Mouse (Mus musculus): ENCODE results near the gene Cd69. TPM values are rescaled to one million over a fixed set of nuclear protein-coding genes. Genes with fewer than 3 reads are reported as not detected.

Gene Cd69
- polyA plus RNA-seq, 1 experiment = 0.07 TPM

DNA sequence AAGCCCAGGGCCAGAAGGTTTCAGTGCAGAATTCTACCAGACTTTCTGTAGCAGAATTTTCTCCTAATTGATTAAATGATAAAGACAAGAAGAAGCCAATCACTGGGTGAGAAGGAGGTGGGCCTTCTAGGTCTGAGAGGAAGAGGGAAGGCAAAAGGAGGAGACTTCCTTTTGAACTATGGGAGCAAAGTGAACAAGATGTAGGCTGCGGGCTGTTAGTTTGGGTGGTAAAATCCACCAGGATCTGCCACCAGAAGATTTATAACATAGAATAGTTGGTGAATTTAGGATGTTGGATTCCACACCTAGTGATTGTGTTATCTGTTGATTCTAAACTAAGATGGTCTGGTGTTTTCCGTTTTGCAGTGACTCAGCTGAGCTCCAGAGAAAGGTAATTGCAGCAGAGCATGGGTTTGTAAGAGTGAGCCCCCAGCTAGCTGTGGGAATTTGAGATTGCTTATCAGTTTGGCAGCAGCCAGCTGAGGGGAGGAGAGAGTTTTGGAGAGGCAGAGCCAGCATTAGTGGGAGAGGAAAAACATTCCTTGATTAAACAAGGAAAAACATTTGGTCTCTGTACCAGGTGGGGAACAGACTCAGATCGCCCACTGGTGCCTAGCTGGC lies 55.2 kb downstream of the Cd69 start:
- Histone ChIP-seq H3K4me1 (ENCODE audit: control insufficient read depth, insufficient read depth, low read length) (no peaks in the 10 kb centered on the region), H3K4me3 (replicated peaks; ENCODE audit: insufficient read depth, low read depth, low read length) (no peak overlapping the region), H3K27me3 (ENCODE audit: control insufficient read depth, insufficient read depth, low read length) (no peaks in the 10 kb centered on the region), H3K27ac (ENCODE audit: insufficient read depth, low read length) (no peak overlapping the region)
- WGBS = 81% methylated on average over 3 of the region's 3 CpGs
- no peak for DNase-seq
- TF ChIP-seq POLR2A (IDR thresholded peaks at IDR 0.05; ENCODE audit: borderline replicate concordance, insufficient read depth, low read length) (no peak), CTCF (IDR thresholded peaks at IDR 0.05; ENCODE audit: borderline replicate concordance, insufficient read depth, low read depth, low read length) (no peak)

DNA sequence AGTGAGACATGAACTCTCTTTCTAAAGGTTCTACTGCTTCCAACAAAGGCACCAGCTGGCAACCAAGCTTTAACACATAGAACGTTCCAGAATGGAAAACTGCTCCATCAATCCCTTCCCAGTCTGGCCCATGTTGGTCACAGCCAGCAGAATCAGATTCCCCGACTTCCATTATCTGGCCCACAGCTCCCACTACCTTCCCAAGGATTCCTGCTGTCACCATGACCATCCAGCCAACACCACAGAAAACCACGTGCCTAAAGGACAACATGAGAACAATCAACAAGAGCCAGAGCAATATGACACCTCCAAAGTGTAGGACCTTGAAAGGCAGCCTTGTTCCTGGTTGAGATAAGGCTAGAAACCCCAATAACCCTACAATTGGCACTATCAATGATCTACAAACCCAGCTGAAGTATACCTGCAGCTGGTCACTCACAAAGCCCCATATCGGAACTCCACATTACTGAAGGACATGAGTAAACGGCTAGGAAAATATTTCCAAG lies 57.0 kb downstream of the Cd69 start:
- Histone ChIP-seq H3K27me3 (ENCODE audit: control insufficient read depth, insufficient read depth, low read length) (no peaks in the 10 kb centered on the region), H3K4me3 (replicated peaks; ENCODE audit: insufficient read depth, low read depth, low read length) (no peak overlapping the region), H3K27ac (ENCODE audit: insufficient read depth, low read length) (no peak overlapping the region), H3K4me1 (ENCODE audit: control insufficient read depth, insufficient read depth, low read length) (no peaks in the 10 kb centered on the region)
- 63% methylated on average over 5 of the region's 5 CpGs for WGBS
- no peak for DNase-seq
- no peak for TF ChIP-seq CTCF (IDR thresholded peaks at IDR 0.05; ENCODE audit: borderline replicate concordance, insufficient read depth, low read depth, low read length)
- no peak for TF ChIP-seq POLR2A (IDR thresholded peaks at IDR 0.05; ENCODE audit: borderline replicate concordance, insufficient read depth, low read length)

Other genes with a start within 250 kb of the Cd69 start
- gene Klrb1f, start 229.5 kb downstream of the Cd69 start, polyA plus RNA-seq (2012; rRNA removed) = not detected in 2 replicates
- gene Clec2e, start 174.5 kb downstream of the Cd69 start, polyA plus RNA-seq (2012; rRNA removed) = not detected in 2 replicates
- 12.2 and 14.9 TPM in 2 replicates for gene Clec2d, start 94.8 kb downstream of the Cd69 start, polyA plus RNA-seq (2012; rRNA removed)
- gene 4922502D21Rik, start 56.4 kb upstream of the Cd69 start, polyA plus RNA-seq (2012; rRNA removed) = not detected in 2 replicates
- 0.13 and 0.14 TPM in 2 replicates for gene Clec12a, start 67.3 kb upstream of the Cd69 start, polyA plus RNA-seq (2012; rRNA removed)
- gene Clec12b, start 110.4 kb upstream of the Cd69 start, polyA plus RNA-seq (2012; rRNA removed) = 0.17 and 0.33 TPM in 2 replicates
- gene Clec1b, start 121.9 kb upstream of the Cd69 start, polyA plus RNA-seq (2012; rRNA removed) = 0.16 and 0.17 TPM in 2 replicates
- gene Clec9a, start 133.4 kb upstream of the Cd69 start, polyA plus RNA-seq (2012; rRNA removed) = 0.06 TPM in 1 of 2 replicates, not detected in the other
- gene Clec1a, start 176.6 kb upstream of the Cd69 start, polyA plus RNA-seq (2012; rRNA removed) = 0.44 and 0.49 TPM in 2 replicates
- gene Olr1, start 231.7 kb upstream of the Cd69 start, polyA plus RNA-seq (2012; rRNA removed) = not detected in 2 replicates
- not detected in 2 replicates for gene Tmem52b, start 237.1 kb upstream of the Cd69 start, polyA plus RNA-seq (2012; rRNA removed)

Measured in cerebellum, adult 2 months (tissue).